Mouse (Mus musculus) brain, embryonic 14.5 days (tissue): ENCODE data around the gene Msantd2. TPM values are rescaled to one million over a fixed set of nuclear protein-coding genes. Genes with fewer than 3 reads are reported as not detected.

Experiments
- DNase-seq: peaks from one replicate; pipeline ENCODE4 v3.0.0-alpha.2; 2011; ENCODE audit warnings: low read depth
- CTCF ChIP-seq: fragments of 200-500 bp; IDR thresholded peaks from 2 replicates; pipeline ENCODE4 v1.5.1; 2012; ENCODE audit warnings: inconsistent platforms, mild to moderate bottlenecking, moderate library complexity, borderline replicate concordance; ENCODE audit not compliant: insufficient read depth, insufficient read length; ENCODE audit errors: extremely low read depth
- POLR2A ChIP-seq: fragments of 200-500 bp; IDR thresholded peaks from 2 replicates; pipeline ENCODE4 v1.6.1; 2012; ENCODE audit warnings: mild to moderate bottlenecking, inconsistent platforms, borderline replicate concordance; ENCODE audit not compliant: poor library complexity, insufficient read depth, insufficient read length, severe bottlenecking; ENCODE audit errors: extremely low read depth
- polyA plus RNA-seq: library from polyadenylated mRNA; depleted of rRNA; stranded (reverse); fragments of >200 nt; gene quantifications from 2 replicates; pipeline ENCODE4 v1.2.3, GENCODE M21; 2012

The Msantd2 gene
- polyA plus RNA-seq, 1 experiment: 72.6 TPM

GRCm38 (mm10) chr9:37462764-37463163, 26.4 kb upstream of the Msantd2 start:
- peak; percentile 58; the same call in 1 of the 2 replicates for TF ChIP-seq CTCF
- TF ChIP-seq POLR2A: no peak
- peak; percentile 84 for DNase-seq

GRCm38 (mm10) chr9:37473611-37474125, 15.5 kb upstream of the Msantd2 start:
- TF ChIP-seq POLR2A: no peak
- TF ChIP-seq CTCF: no peak
- DNase-seq: no peak

GRCm38 (mm10) chr9:37474923-37475322, 14.2 kb upstream of the Msantd2 start:
- TF ChIP-seq CTCF (no peak), POLR2A (no peak)
- DNase-seq: peak; percentile 15

GRCm38 (mm10) chr9:37485146-37485545, 4.0 kb upstream of the Msantd2 start:
- DNase-seq: no peak
- TF ChIP-seq POLR2A (no peak), CTCF (no peak)

- DNase-seq: no peak
- no peak for TF ChIP-seq POLR2A
- no peak for TF ChIP-seq CTCF
Observed at GRCm38 (mm10) chr9:37488041-37488440, 1.1 kb upstream of the Msantd2 start.

GRCm38 (mm10) chr9:37489446-37490120, 464 bp downstream of the Msantd2 start:
- DNase-seq: peak; percentile 75
- no peak for TF ChIP-seq CTCF
- TF ChIP-seq POLR2A: no peak

GRCm38 (mm10) chr9:37495761-37496160, 6.6 kb downstream of the Msantd2 start:
- DNase-seq: peak; percentile 27
- TF ChIP-seq POLR2A (no peak), CTCF (no peak)

GRCm38 (mm10) chr9:37496325-37496724, 7.2 kb downstream of the Msantd2 start:
- no peak for TF ChIP-seq CTCF
- no peak for TF ChIP-seq POLR2A
- no peak for DNase-seq

- TF ChIP-seq POLR2A: no peak
- no peak for TF ChIP-seq CTCF
Observed at GRCm38 (mm10) chr9:37500201-37500600, 11.1 kb downstream of the Msantd2 start.

GRCm38 (mm10) chr9:37501170-37501569, 12.1 kb downstream of the Msantd2 start:
- TF ChIP-seq CTCF (no peak), POLR2A (no peak)
- no peak for DNase-seq

More at GRCm38 (mm10) chr9:37500201-37500600, 11.1 kb downstream of the Msantd2 start:
- DNase-seq: no peak

- TF ChIP-seq CTCF (no peak), POLR2A (no peak)
- no peak for DNase-seq
Observed at GRCm38 (mm10) chr9:37504348-37504747, 15.2 kb downstream of the Msantd2 start.

GRCm38 (mm10) chr9:37506023-37506422, 16.9 kb downstream of the Msantd2 start:
- no peak for DNase-seq
- TF ChIP-seq POLR2A (no peak), CTCF (no peak)

- peak; percentile 20; the same call in 1 of the 2 replicates for TF ChIP-seq CTCF
- TF ChIP-seq POLR2A: no peak
- DNase-seq: no peak
Observed at GRCm38 (mm10) chr9:37512097-37512496, 23.0 kb downstream of the Msantd2 start.

GRCm38 (mm10) chr9:37514456-37514855, 25.3 kb downstream of the Msantd2 start:
- no peak for DNase-seq
- TF ChIP-seq POLR2A: no peak
